Mouse (Mus musculus) liver, embryonic 16.5 days (tissue): ENCODE results near the gene Plagl2. TPM values are rescaled to one million over a fixed set of nuclear protein-coding genes. Genes with fewer than 3 reads are reported as not detected.

Source experiments
- ATAC-seq: fragments of 200-750 bp; cut with Nextera tagmentation; 2 replicates; pipeline ENCODE4 v1.8.0; 2017; ENCODE audit warnings: low read depth, mild to moderate bottlenecking, moderate number of reproducible peaks, moderate library complexity
- H3K27ac ChIP-seq: fragments of 300-500 bp; sonication (generic); 2 replicates; pipeline ENCODE4 v1.5.1; 2014; ENCODE audit warnings: mild to moderate bottlenecking, low read length
- H3K27me3 ChIP-seq: fragments of 300-500 bp; sonication (generic); 2 replicates; pipeline ENCODE4 v1.6.1; 2014; ENCODE audit warnings: low read depth, low read length, mixed read lengths; ENCODE audit not compliant: control insufficient read depth, insufficient read depth
- H3K36me3 ChIP-seq: fragments of 300-500 bp; sonication (generic); 2 replicates; pipeline ENCODE4 v1.6.1; 2014; ENCODE audit warnings: mild to moderate bottlenecking; ENCODE audit not compliant: control insufficient read depth, insufficient read depth
- H3K4me1 ChIP-seq: fragments of 300-500 bp; sonication (generic); 2 replicates; pipeline ENCODE4 v1.6.1; 2014; ENCODE audit warnings: low read depth, low read length, mixed read lengths; ENCODE audit not compliant: control insufficient read depth
- H3K4me2 ChIP-seq: fragments of 300-500 bp; sonication (generic); 2 replicates; pipeline ENCODE4 v1.6.1; 2014; ENCODE audit warnings: low read depth, low read length, mixed read lengths
- H3K4me3 ChIP-seq: fragments of 300-500 bp; sonication (generic); 2 replicates; pipeline ENCODE4 v1.5.1; 2014; ENCODE audit warnings: low read depth, mild to moderate bottlenecking, low read length
- H3K9ac ChIP-seq: fragments of 300-500 bp; sonication (generic); 2 replicates; pipeline ENCODE4 v1.6.1; 2014; ENCODE audit warnings: low read depth, low read length
- H3K9me3 ChIP-seq: fragments of 300-500 bp; sonication (generic); replicated peaks from 2 replicates; pipeline ENCODE4 v1.6.1; 2016; ENCODE audit warnings: low read length; ENCODE audit not compliant: control insufficient read depth
- WGBS: fragments of 180-500 bp; shearing (Covaris S2); extraction: QIAGEN DNeasy Blood & Tissue Kit; methylation state at CpG from one replicate; pipeline ENCODE4 v1.1.7; 2014; ENCODE audit not compliant: insufficient replicate concordance; 5-methylcytosine and 5-hydroxymethylcytosine counted together
- polyA plus RNA-seq: library from polyadenylated mRNA; unstranded; fragments of >200 nt; fragmentation: Nextera tagmentation; extraction: Ambion mirVana; gene quantifications from 2 replicates; pipeline ENCODE4 v1.2.1, GENCODE M21; 2015

Plagl2 gene
- polyA plus RNA-seq, 1 experiment from 2014 or later: 16.7 TPM

GRCm38 (mm10) chr2:153227959-153228358 is 13.3 kb downstream of the Plagl2 start:
- ATAC-seq: peak; percentile 94
- H3K36me3 ChIP-seq: peaks cover 43% of the 10 kb centered on the region

GRCm38 (mm10) chr2:153225595-153225953 is 15.7 kb downstream of the Plagl2 start:
- no peak for ATAC-seq
- Histone ChIP-seq H3K36me3 (peaks cover 22% of the 10 kb centered on the region), H3K9ac (peak overlapping the region; percentile 72), H3K4me1 (peaks cover 83% of the 10 kb centered on the region), H3K4me3 (peak overlapping the region; percentile 63), H3K9me3 (no peaks in the 10 kb centered on the region), H3K4me2 (peak overlapping the region; percentile 82), H3K27ac (peak overlapping the region; percentile 87), H3K27me3 (no peaks in the 10 kb centered on the region)
- 4% methylated on average over 3 of the region's 3 CpGs for WGBS

More at GRCm38 (mm10) chr2:153227959-153228358, 13.3 kb downstream of the Plagl2 start:
- peaks cover 65% of the 10 kb centered on the region for H3K4me1 ChIP-seq
- H3K4me3 ChIP-seq: 0 out of 2 replicates have a peak overlapping the region, but pooled peaks have one; percentile 1
- 28% methylated on average over 4 of the region's 4 CpGs for WGBS
- no peaks in the 10 kb centered on the region for H3K27me3 ChIP-seq
- no peaks in the 10 kb centered on the region for H3K9me3 ChIP-seq
- H3K4me2 ChIP-seq: peak overlapping the region; percentile 44
- no peak overlapping the region for H3K9ac ChIP-seq
- H3K27ac ChIP-seq: peak overlapping the region; percentile 79

GRCm38 (mm10) chr2:153224946-153225594 is 16.2 kb downstream of the Plagl2 start, which contains the start of gene Tspyl3:
TSS of gene Tspyl3 (minus strand) at chr2:153225441.
- ATAC-seq: no peak
- Histone ChIP-seq H3K4me2 (peak within 1 kb of the TSS; percentile 82), H3K27me3 (no peaks in the 10 kb centered on the region), H3K4me3 (peak within 1 kb of the TSS; percentile 63), H3K9ac (peak within 1 kb of the TSS; percentile 72), H3K27ac (peak within 1 kb of the TSS; percentile 87), H3K9me3 (no peaks in the 10 kb centered on the region), H3K36me3 (peaks cover 17% of the 10 kb centered on the region), H3K4me1 (peaks cover 85% of the 10 kb centered on the region)
- 2% methylated on average over 31 of the region's 31 CpGs for WGBS

GRCm38 (mm10) chr2:153222566-153222965 is 18.7 kb downstream of the Plagl2 start:
- H3K27me3 ChIP-seq: no peaks in the 10 kb centered on the region
- no peak overlapping the region for H3K4me3 ChIP-seq
- H3K4me2 ChIP-seq: peak overlapping the region; percentile 68; the same call in 1 of the 2 replicates
- H3K9me3 ChIP-seq: no peaks in the 10 kb centered on the region
- peaks cover 64% of the 10 kb centered on the region for H3K4me1 ChIP-seq
- no peak for ATAC-seq
- peak overlapping the region; percentile 88 for H3K27ac ChIP-seq
- H3K36me3 ChIP-seq: 0 out of 2 replicates have a peak, but pooled peaks cover 3% of the 10 kb centered on the region
- 67% methylated on average over 2 of the region's 2 CpGs for WGBS
- no peak overlapping the region for H3K9ac ChIP-seq

- H3K9ac ChIP-seq: peak overlapping the region; percentile 64
- peak overlapping the region; percentile 68 for H3K4me2 ChIP-seq
- peaks cover 60% of the 10 kb centered on the region for H3K4me1 ChIP-seq
- ATAC-seq: peak; percentile 73
- H3K9me3 ChIP-seq: no peaks in the 10 kb centered on the region
- 0 out of 2 replicates have a peak, but pooled peaks cover 3% of the 10 kb centered on the region for H3K36me3 ChIP-seq
- peak overlapping the region; percentile 29; the same call in 1 of the 2 replicates for H3K4me3 ChIP-seq
- no peaks in the 10 kb centered on the region for H3K27me3 ChIP-seq
- peak overlapping the region; percentile 88 for H3K27ac ChIP-seq
Observed at GRCm38 (mm10) chr2:153222130-153222529, 19.1 kb downstream of the Plagl2 start.

GRCm38 (mm10) chr2:153221620-153222019 is 19.6 kb downstream of the Plagl2 start:
- Histone ChIP-seq H3K4me1 (peaks cover 55% of the 10 kb centered on the region), H3K27ac (peak overlapping the region; percentile 88), H3K27me3 (no peaks in the 10 kb centered on the region), H3K4me2 (peak overlapping the region; percentile 68), H3K9ac (peak overlapping the region; percentile 64), H3K9me3 (no peaks in the 10 kb centered on the region), H3K4me3 (peak overlapping the region; percentile 29; the same call in 1 of the 2 replicates), H3K36me3 (no peaks in the 10 kb centered on the region)
- peak; percentile 95 for ATAC-seq
- 13% methylated on average over 4 of the region's 4 CpGs for WGBS

- no peak overlapping the region for H3K27ac ChIP-seq
- H3K36me3 ChIP-seq: no peaks in the 10 kb centered on the region
- no peak overlapping the region for H3K9ac ChIP-seq
- 68% methylated on average over 3 of the region's 3 CpGs for WGBS
- ATAC-seq: no peak
- no peak overlapping the region for H3K4me2 ChIP-seq
- H3K27me3 ChIP-seq: no peaks in the 10 kb centered on the region
- no peak overlapping the region for H3K4me3 ChIP-seq
- H3K9me3 ChIP-seq: no peaks in the 10 kb centered on the region
- peaks cover 40% of the 10 kb centered on the region for H3K4me1 ChIP-seq
Observed at GRCm38 (mm10) chr2:153218516-153218915, 22.7 kb downstream of the Plagl2 start.

GRCm38 (mm10) chr2:153217826-153218340 is 23.3 kb downstream of the Plagl2 start:
- ATAC-seq: no peak
- Histone ChIP-seq H3K27me3 (no peaks in the 10 kb centered on the region), H3K4me1 (peaks cover 37% of the 10 kb centered on the region), H3K4me3 (no peak overlapping the region), H3K9me3 (no peaks in the 10 kb centered on the region), H3K9ac (no peak overlapping the region), H3K27ac (no peak overlapping the region), H3K4me2 (no peak overlapping the region), H3K36me3 (no peaks in the 10 kb centered on the region)
- WGBS: 78% methylated on average over 10 of the region's 10 CpGs

GRCm38 (mm10) chr2:153215421-153215820 is 25.8 kb downstream of the Plagl2 start:
- H3K4me2 ChIP-seq: no peak overlapping the region
- peak; percentile 12; the same call in 1 of the 2 replicates for ATAC-seq
- 0 out of 2 replicates have a peak overlapping the region, but pooled peaks have one; percentile 15 for H3K27ac ChIP-seq
- H3K9me3 ChIP-seq: no peaks in the 10 kb centered on the region
- H3K36me3 ChIP-seq: no peaks in the 10 kb centered on the region
- H3K9ac ChIP-seq: no peak overlapping the region
- 41% methylated on average over 4 of the region's 4 CpGs for WGBS
- H3K27me3 ChIP-seq: no peaks in the 10 kb centered on the region
- H3K4me1 ChIP-seq: peaks cover 14% of the 10 kb centered on the region
- no peak overlapping the region for H3K4me3 ChIP-seq
